Mouse (Mus musculus): ENCODE measurements around the gene Evi5. TPM values are rescaled to one million over a fixed set of nuclear protein-coding genes. Genes with fewer than 3 reads are reported as not detected.
A peak's percentile ranks its signal among the peaks of the same experiment; 100 is the strongest.
"Not testable (repeated sequence)": the region's sequence is repeated elsewhere in the genome, so short reads cannot be mapped to it uniquely, and the experiment has no call there.

The Evi5 gene
- polyA plus RNA-seq, 1 experiment, result 8.4 TPM

DNA sequence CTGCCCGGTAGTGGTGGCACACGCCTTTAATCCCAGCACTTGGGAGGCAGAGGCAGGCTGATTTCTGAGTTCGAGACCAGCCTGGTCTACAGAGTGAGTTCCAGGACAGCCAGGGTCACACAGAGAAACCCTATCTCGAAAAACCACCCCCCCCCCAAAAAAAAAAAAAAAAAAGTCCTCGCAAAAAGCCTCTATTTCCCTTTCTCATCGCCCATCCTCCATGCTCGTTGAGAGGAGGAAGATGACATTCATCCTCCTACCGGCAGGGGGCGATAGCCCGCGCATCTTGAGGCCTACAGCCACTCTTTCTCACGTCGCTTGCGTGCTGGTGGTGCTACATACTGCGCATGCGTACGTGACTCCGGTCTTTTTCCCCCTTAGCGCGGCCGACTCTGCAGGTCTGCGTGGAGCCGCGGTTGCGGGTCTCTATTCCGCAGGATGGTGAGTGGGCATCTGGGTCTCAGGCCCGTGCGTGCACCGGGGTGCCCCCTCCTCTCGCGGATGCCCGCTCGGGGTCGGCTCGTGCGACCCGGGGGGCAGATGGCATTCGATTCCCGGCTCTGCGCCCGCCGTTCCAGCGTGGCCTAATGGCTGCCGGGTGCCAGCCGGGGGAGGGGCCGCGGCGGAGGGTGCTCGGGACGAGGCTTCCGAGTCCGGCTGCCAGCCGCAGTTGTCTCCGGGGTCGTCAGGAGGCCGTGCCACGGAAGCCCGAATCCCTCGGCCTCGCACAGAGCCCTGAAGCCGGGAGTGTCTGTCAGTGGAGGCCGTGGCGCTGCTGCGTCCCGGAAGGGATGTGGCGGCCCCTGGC lies 25.5 kb upstream of the Evi5 start, which contains the start of gene Rpl5:
Gene Rpl5 (plus strand): TSS at position 297 of the 808 bp plus-strand sequence.
- Histone ChIP-seq H3K4me2 (ENCODE audit: low read depth) (peak within 1 kb of the TSS; percentile 89), H3K27me3 (ENCODE audit: control insufficient read depth, insufficient read depth, insufficient read length) (no peaks in the 10 kb centered on the region), H3K36me3 (ENCODE audit: control insufficient read depth, insufficient read depth) (peaks cover 26% of the 10 kb centered on the region), H3K4me3 (peak within 1 kb of the TSS; percentile 90), H3K79me2 (ENCODE audit: control insufficient read depth, insufficient read depth) (peaks cover 49% of the 10 kb centered on the region), H3ac (ENCODE audit: control insufficient read depth, insufficient read length) (peak within 1 kb of the TSS; percentile 89)
- peak; percentile 49 for TF ChIP-seq MAX (IDR thresholded peaks at IDR 0.05; ENCODE audit: low read depth)
- no peak for TF ChIP-seq TCF12 (IDR thresholded peaks at IDR 0.05; ENCODE audit: insufficient read depth, poor library complexity, severe bottlenecking)
- peak in 1 of 3 experiments; percentile 4 for TF ChIP-seq MYOG (IDR thresholded peaks at IDR 0.05; ENCODE audit: control insufficient read depth in 1 of 3, insufficient read depth in 1 of 3, insufficient read length in 2 of 3, low read depth in 2 of 3)
- peak; percentile 93 for TF ChIP-seq POLR2AphosphoS2 (IDR thresholded peaks at IDR 0.05; ENCODE audit: insufficient read length, low read depth)
- TF ChIP-seq REST (IDR thresholded peaks at IDR 0.05; ENCODE audit: insufficient read depth, insufficient read length), result no peak
- no peak for TF ChIP-seq TCF3 (IDR thresholded peaks at IDR 0.05; ENCODE audit: insufficient read length, low read depth)
- peak; percentile 88 for TF ChIP-seq POLR2A (IDR thresholded peaks at IDR 0.05; ENCODE audit: insufficient read length, low read depth)

DNA sequence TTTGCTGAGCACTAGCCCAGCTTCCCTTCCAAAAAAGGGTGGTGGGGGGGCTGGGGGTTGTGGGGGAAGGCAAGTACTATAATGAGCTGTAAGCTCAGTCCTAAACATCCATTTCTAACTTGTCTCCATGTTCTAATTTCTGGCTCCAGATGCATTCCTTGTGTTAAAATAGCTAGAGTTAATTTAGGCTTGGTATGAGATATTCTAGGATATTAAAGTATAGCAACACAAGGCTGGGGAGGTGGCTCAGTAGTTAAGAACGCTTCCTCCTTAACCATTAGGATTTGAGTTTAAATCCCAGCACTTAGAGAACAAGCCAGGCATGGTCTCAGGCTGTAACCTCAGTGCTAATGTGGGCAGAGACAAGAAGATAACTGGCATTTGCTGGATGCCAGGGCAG lies 21.4 kb upstream of the Evi5 start:
- H3K4me3 ChIP-seq, result no peak overlapping the region
- no peak overlapping the region for H3ac ChIP-seq (ENCODE audit: control insufficient read depth, insufficient read length)
- peaks cover 7% of the 10 kb centered on the region for H3K79me2 ChIP-seq (ENCODE audit: control insufficient read depth, insufficient read depth)
- H3K36me3 ChIP-seq (ENCODE audit: control insufficient read depth, insufficient read depth), result no peaks in the 10 kb centered on the region
- no peaks in the 10 kb centered on the region for H3K27me3 ChIP-seq (ENCODE audit: control insufficient read depth, insufficient read depth, insufficient read length)
- no peak overlapping the region for H3K4me2 ChIP-seq (ENCODE audit: low read depth)
- no peak for TF ChIP-seq SRF (IDR thresholded peaks at IDR 0.05; ENCODE audit: control insufficient read depth, insufficient read length, low read depth)
- no peak for TF ChIP-seq MYOG (IDR thresholded peaks at IDR 0.05; ENCODE audit: control insufficient read depth in 1 of 3, insufficient read depth in 1 of 3, insufficient read length in 2 of 3, low read depth in 2 of 3)
- no peak for TF ChIP-seq TCF12 (IDR thresholded peaks at IDR 0.05; ENCODE audit: insufficient read depth, poor library complexity, severe bottlenecking)
- no peak for TF ChIP-seq MYOD1 (IDR thresholded peaks at IDR 0.05; ENCODE audit: control insufficient read depth in 1 of 3, insufficient read length in 2 of 3, low read depth in 2 of 3)
- TF ChIP-seq CEBPB (IDR thresholded peaks at IDR 0.05; ENCODE audit: insufficient read depth, poor library complexity, severe bottlenecking), result no peak
- TF ChIP-seq TCF3 (IDR thresholded peaks at IDR 0.05; ENCODE audit: insufficient read length, low read depth), result no peak
- TF ChIP-seq MAX (IDR thresholded peaks at IDR 0.05; ENCODE audit: low read depth), result no peak

DNA sequence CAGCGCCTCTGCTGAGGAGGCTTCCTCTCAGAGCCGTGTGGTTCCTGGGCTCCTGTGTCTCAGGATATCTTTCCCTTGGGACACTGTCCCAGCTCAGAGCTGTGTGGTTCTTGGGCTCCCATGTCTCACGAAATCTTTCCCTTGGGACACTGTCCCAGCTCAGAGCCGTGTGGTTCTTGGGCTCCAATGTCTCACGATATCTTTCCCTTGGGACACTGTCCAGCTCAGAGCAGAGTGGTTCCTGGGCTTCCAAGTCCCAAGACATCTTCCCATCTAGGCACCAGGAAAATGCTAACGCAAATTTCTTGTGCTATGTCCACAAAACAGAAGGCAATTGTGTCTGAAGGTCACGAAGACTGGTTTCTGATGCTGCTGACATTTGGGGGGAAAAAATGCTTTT lies 19.8 kb upstream of the Evi5 start:
- no peak overlapping the region for H3K4me2 ChIP-seq (ENCODE audit: low read depth)
- no peaks in the 10 kb centered on the region for H3K79me2 ChIP-seq (ENCODE audit: control insufficient read depth, insufficient read depth)
- no peaks in the 10 kb centered on the region for H3K36me3 ChIP-seq (ENCODE audit: control insufficient read depth, insufficient read depth)
- no peak overlapping the region for H3ac ChIP-seq (ENCODE audit: control insufficient read depth, insufficient read length)
- TF ChIP-seq E2F4 (IDR thresholded peaks at IDR 0.05; ENCODE audit: insufficient read depth), result no peak
- no peak for TF ChIP-seq CEBPB (IDR thresholded peaks at IDR 0.05; ENCODE audit: insufficient read depth, poor library complexity, severe bottlenecking)
- no peak for TF ChIP-seq MYOG (IDR thresholded peaks at IDR 0.05; ENCODE audit: control insufficient read depth in 1 of 3, insufficient read depth in 1 of 3, insufficient read length in 2 of 3, low read depth in 2 of 3)
- TF ChIP-seq MYOD1 (IDR thresholded peaks at IDR 0.05; ENCODE audit: control insufficient read depth in 1 of 3, insufficient read length in 2 of 3, low read depth in 2 of 3), result no peak
- no peak overlapping the region for H3K4me3 ChIP-seq
- no peaks in the 10 kb centered on the region for H3K27me3 ChIP-seq (ENCODE audit: control insufficient read depth, insufficient read depth, insufficient read length)

DNA sequence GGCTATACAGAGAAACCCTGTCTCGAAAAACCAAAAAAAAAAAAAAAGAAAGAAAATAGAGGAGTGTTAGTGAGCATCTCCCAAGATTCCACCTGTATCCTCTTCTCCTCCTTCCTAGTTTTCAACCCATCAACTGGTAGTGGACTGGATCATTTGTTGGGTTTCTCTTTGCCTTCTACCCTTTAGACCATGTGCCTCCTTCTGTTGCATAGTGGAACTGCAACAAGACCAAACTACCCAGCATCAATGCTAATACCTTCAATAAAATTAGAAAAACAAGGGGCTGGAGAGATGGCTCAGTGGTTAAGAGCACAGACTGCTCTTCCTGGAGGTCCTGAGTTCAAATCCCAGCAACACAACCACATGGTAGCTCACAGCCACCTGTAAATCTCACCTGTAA lies 16.6 kb upstream of the Evi5 start:
- H3ac ChIP-seq (ENCODE audit: control insufficient read depth, insufficient read length); H3K79me2 ChIP-seq (ENCODE audit: control insufficient read depth, insufficient read depth); H3K4me2 ChIP-seq (ENCODE audit: low read depth); H3K4me3 ChIP-seq; H3K27me3 ChIP-seq (ENCODE audit: control insufficient read depth, insufficient read depth, insufficient read length); H3K36me3 ChIP-seq (ENCODE audit: control insufficient read depth, insufficient read depth): not testable (repeated sequence)

DNA sequence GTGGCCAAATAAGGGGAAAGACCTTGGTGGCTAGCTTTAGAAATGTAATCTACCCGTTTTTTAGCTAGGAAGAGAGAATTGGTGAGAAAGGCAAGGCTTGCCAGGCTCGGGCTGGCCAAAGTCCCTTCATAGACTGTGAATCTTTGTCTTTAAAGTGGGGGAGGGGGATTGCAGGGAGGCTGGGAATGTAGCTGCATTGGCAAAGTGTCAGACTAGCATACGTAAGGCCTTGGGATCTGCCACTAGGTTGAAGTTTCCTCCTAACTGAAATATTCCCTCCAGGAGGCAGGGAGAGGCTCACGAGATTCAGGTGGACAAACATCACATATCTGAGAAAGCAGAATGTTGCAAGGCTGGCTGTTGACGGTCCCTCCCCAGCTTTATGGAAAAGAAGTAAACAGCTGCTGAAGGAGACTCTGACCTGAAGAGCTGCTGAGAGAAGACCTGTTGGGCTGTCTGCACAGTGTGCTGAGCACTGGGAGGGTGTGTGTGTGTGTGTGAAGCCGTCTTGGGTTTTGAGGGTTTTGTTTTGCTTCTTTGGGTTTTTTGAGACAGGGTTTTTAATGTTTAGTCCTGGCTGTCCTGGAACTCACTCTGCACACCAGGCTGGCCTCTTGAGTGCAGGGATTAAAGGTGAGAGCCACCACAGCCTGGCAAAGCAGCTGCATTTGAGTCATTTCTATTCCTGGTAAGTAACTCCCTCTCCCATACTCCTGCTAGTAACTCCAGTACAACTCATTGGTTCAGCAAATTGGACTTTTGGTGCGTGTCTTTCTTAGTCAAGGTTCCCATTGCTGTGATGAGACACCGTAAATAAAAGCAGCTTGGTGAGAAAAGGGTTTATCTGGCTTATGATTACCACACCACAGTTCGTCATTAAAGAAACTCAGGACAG lies 15.3 kb upstream of the Evi5 start:
- Histone ChIP-seq H3K27me3 (ENCODE audit: control insufficient read depth, insufficient read depth, insufficient read length) (no peaks in the 10 kb centered on the region), H3K36me3 (ENCODE audit: control insufficient read depth, insufficient read depth) (no peaks in the 10 kb centered on the region), H3ac (ENCODE audit: control insufficient read depth, insufficient read length) (no peak overlapping the region), H3K79me2 (ENCODE audit: control insufficient read depth, insufficient read depth) (no peaks in the 10 kb centered on the region), H3K4me2 (ENCODE audit: low read depth) (peak overlapping the region; percentile 19), H3K4me3 (no peak overlapping the region)
- TF ChIP-seq REST (IDR thresholded peaks at IDR 0.05; ENCODE audit: insufficient read depth, insufficient read length) (no peak), USF1 (IDR thresholded peaks at IDR 0.05; ENCODE audit: low read depth) (no peak), MAX (IDR thresholded peaks at IDR 0.05; ENCODE audit: low read depth) (no peak), TCF12 (IDR thresholded peaks at IDR 0.05; ENCODE audit: insufficient read depth, poor library complexity, severe bottlenecking) (no peak), CEBPB (IDR thresholded peaks at IDR 0.05; ENCODE audit: insufficient read depth, poor library complexity, severe bottlenecking) (no peak), MYOD1 (IDR thresholded peaks at IDR 0.05; ENCODE audit: control insufficient read depth in 1 of 3, insufficient read length in 2 of 3, low read depth in 2 of 3) (peak in 2 of 3 experiments; percentile 49 to 74), MYOG (IDR thresholded peaks at IDR 0.05; ENCODE audit: control insufficient read depth in 1 of 3, insufficient read depth in 1 of 3, insufficient read length in 2 of 3, low read depth in 2 of 3) (peak in 2 of 3 experiments; percentile 52 to 64), E2F4 (IDR thresholded peaks at IDR 0.05; ENCODE audit: insufficient read depth) (no peak), TCF3 (IDR thresholded peaks at IDR 0.05; ENCODE audit: insufficient read length, low read depth) (no peak), POLR2A (IDR thresholded peaks at IDR 0.05; ENCODE audit: insufficient read length, low read depth) (no peak), POLR2AphosphoS2 (IDR thresholded peaks at IDR 0.05; ENCODE audit: insufficient read length, low read depth) (no peak), SRF (IDR thresholded peaks at IDR 0.05; ENCODE audit: control insufficient read depth, insufficient read length, low read depth) (no peak)

All from myocyte (in vitro differentiated cells).